Mouse (Mus musculus) cerebellum, adult 2 months (tissue): ENCODE results near the gene Rnf138rt1.

Experiments used
- CTCF ChIP-seq: fragments of 200-500 bp; IDR thresholded peaks from 2 replicates; pipeline ENCODE4 v1.5.1; 2011; ENCODE audit warnings: low read depth, mild to moderate bottlenecking, control low read depth, low read length, moderate library complexity, borderline replicate concordance; ENCODE audit not compliant: insufficient read depth
- POLR2A ChIP-seq: fragments of 200-500 bp; IDR thresholded peaks from 2 replicates; pipeline ENCODE4 v1.6.1; 2011; ENCODE audit warnings: low read length, control low read depth, borderline replicate concordance; ENCODE audit not compliant: insufficient read depth

GRCm38 (mm10) chrX:163738904-163739303 lies 22.2 kb downstream of the Rnf138rt1 start:
- TF ChIP-seq POLR2A (no peak), CTCF (no peak)
